Mouse (Mus musculus): Measurements from ENCODE around the gene Capn15.

Capn15 gene

GRCm38 (mm10) chr17:25919786-25920642 is 65.6 kb downstream of the Capn15 start:
- in situ Hi-C loops (cut with MseI, MboI): no loop called here

GRCm38 (mm10) chr17:25919144-25919785 is 66.3 kb downstream of the Capn15 start, which contains the start of gene Rab40c:
Gene Rab40c, minus strand, starts transcription at chr17:25919727.
- in situ Hi-C loops (cut with MseI, MboI): no loop called here

GRCm38 (mm10) chr17:25918037-25918750 is 67.4 kb downstream of the Capn15 start:
- in situ Hi-C loops (cut with MseI, MboI): no loop called here

GRCm38 (mm10) chr17:25916931-25917647 is 68.5 kb downstream of the Capn15 start:
- in situ Hi-C loops (cut with MseI, MboI): no loop called here

- in situ Hi-C loops (cut with MseI, MboI): no loop called here
Measured at GRCm38 (mm10) chr17:25914295-25914694, 71.3 kb downstream of the Capn15 start.

- in situ Hi-C loops (cut with MseI, MboI): no loop called here
Measured at GRCm38 (mm10) chr17:25913877-25914275, 71.7 kb downstream of the Capn15 start.

- in situ Hi-C loops (cut with MseI, MboI): no loop called here
Measured at GRCm38 (mm10) chr17:25913186-25913876, 72.3 kb downstream of the Capn15 start.

GRCm38 (mm10) chr17:25911816-25912215 is 73.8 kb downstream of the Capn15 start:
- in situ Hi-C loops (cut with MseI, MboI): no loop called here

Measured in mouse trophoblast stem cell (cell line).